Mouse (Mus musculus): ENCODE data around the gene Dlst.

Gene Dlst

DNA sequence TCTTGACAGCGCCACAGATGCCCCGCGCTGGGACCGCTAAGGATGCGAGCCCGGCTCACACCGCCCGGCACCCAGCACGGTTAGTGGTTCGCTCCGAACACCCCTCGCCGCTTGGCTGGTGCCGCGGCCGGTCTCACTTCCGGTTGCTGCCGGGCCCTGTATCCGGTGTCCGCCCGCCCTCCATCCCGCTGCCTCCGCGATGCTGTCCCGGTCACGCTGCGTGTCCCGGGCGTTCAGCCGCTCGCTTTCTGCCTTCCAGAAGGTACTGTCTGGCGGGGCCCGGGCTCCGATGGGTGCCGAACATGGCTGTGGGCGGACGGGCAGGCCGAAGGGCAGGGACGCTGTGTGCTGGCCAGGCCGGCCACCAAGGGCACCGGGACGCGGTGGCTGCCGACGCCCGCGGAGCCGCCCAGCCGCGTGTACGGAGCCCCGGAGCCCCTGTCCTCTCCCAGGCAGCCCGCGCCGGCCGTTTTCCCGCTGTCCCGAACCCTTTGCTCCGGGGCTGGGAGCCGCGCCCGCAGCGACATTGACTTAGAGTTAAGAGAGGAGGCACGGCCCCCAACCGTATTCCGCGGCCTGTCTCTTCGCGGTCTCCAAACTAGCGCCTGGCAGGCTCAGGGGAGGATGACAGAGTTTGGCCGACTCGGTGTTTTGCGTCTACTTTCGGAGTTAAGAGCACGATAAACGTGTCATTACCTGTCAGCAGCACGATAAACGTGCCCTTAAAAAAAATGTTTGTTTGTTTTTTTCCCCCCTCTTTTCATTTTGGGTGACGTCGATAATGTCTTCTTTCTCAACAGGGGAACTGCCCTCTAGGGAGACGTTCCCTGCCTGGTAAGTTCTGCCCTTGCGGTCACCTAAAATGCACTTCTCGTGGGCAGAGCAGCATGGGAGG, at the start of gene Dlst, which contains the start of gene Prox2:
Gene Dlst, plus strand, starts transcription at position 136 of the 895 bp plus-strand sequence.
Gene Prox2, minus strand, starts transcription at position 62 of the 895 bp plus-strand sequence.
- peak; percentile 93 for DNase-seq

DNA sequence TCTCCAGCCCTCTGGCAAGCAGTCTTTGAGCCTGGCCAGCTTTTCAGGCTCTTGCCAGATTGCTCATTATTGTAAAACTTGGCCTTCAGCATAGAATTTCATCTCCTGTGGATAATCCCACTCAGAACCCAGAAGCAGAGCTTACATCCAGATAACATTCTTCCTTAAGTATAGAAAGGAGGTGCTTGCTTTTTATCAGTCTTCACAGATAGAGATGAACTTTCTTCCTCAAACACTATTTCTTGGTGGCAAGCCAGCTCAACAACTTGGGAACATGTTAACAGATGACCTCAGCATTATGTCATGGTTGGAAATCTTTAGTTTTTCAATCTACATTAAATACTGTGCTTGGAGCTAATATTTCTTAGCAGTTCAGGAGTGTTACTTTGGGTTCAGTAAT, 39.6 kb upstream of the Dlst start:
- no peak for DNase-seq

DNA sequence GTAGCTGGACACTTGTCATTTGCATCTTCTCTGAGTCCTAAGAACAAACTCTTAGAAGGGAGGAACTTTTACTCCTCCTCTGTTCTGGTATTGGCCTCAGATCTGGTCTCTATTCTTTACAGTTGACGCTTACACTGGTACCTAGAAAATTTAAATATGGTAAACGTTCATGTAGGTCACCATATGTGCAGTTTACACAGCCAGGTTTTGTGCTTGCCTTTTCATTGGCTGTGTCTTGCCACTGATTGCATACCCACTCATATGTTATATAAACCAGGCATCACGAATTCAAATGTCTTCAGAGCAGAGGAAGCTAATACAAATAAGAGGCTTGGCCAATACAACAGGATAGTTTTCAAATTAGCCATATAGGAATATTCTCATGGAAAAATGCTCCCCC, 33.5 kb upstream of the Dlst start:
- no peak for DNase-seq

DNA sequence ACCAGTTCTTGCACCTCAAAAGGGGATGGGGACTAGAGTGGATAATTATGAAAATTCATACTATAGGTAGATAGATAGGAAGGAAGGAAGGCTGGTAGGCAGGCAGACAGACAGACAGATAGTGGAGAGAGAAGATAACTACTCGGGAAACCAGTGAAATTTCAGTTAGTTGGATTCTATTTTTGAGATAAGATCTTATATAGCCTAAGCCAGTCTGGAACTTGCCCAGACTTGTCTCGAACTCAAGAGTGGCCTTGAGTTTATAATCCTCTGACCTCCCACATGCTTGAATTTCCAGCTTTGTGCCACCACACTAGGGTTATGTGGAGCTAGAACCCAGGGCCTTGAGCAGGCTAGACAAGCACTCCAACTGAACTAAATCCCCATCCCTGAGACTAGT, 26.4 kb upstream of the Dlst start:
- DNase-seq, result no peak

DNA sequence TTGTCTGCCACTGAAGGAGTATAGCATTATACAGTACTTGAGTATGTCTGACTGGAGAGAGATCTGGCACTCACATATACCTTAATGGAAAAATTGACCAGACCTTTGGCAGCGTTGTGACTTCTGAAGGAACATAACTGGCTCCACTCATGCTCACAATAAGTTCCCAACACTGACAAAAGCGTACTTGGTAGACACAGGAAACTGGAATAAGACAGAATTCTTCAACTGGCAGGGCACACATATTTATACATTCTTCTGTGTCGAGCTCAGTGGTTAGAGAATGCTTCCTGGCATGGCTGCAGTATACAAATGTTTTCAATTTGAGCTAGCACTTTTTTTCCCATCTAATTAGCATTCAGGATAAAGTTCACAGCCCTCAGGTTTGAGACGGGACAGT, 25.7 kb upstream of the Dlst start:
- no peak for DNase-seq

DNA sequence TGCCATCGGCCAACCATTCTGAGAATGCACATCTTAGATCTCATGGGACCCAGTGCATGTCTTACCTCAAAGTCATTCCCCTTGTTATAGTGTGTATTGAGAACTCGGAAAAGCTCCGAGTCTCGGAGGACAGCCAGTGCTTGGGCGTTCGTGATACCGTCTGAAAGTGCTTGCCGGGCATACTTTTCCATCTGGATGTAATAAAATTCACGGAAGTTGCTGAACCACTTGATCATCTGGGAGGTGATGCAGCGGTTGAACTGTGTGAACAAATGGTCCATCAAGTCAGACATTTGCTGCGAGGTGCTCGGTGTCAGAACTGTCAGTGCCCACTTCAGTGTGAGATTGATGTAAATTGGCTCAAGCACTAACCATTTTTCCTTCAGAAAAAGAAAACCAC, 22.8 kb upstream of the Dlst start:
- DNase-seq, result no peak

DNA sequence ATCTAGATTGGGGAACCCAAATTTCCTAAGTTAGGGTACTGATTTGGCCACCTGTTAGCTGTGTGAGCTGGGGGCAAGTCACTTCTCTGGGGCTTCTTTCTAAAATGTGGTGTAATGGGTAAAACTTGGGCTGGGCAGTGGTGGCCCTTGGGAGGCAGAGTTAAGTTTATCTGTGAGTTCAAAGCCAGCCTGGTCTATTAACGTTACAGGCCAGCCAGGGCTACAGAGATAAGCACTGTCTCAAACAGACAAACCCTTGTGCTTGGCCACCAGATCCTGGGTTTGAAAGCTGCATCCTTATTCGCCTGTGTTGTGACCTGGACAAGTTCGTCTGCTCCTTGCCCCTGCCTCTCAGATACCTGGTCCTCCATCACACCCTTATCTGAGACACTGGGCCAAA, 19.4 kb upstream of the Dlst start:
- no peak for DNase-seq

DNA sequence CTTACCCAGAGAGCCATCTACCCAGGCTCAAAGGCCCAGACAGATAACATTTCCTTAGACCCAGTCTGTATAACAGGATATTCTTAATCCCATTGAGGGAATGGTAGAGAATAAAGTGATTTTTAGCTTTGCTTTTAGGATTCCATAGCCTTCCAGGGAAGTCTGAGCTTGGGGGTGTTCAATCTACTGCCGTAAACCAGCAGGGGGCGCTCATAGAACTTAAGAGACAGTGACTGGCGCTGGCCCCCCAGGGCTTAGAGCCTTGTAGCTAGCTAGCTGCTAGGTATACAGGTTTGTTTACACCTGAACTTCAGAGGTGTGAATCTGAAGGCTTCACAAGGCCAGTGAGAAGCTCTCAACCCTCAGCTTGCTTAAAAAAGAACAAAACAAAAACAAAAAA, 18.4 kb upstream of the Dlst start:
- DNase-seq, result peak; percentile 72 to 79

DNA sequence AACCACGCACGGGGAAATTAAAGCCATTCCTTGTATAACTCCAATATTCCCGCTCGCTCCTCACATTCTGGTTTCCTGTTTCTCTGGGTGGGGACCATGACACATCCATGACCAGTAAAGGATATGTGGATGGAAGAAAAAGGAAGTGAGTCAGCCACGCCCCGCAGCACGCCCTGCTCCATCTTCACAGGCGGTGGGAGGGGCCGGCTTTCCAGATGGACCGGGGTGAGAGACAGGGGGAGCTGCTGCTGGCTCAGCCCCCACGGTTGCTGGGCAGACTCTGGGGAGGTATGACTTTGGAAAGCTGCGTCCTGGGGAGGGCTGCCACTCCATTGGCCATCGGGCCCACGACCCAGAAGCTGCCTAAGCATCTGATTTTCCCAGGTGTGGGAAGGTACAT, 16.6 kb upstream of the Dlst start:
- DNase-seq, result no peak

DNA sequence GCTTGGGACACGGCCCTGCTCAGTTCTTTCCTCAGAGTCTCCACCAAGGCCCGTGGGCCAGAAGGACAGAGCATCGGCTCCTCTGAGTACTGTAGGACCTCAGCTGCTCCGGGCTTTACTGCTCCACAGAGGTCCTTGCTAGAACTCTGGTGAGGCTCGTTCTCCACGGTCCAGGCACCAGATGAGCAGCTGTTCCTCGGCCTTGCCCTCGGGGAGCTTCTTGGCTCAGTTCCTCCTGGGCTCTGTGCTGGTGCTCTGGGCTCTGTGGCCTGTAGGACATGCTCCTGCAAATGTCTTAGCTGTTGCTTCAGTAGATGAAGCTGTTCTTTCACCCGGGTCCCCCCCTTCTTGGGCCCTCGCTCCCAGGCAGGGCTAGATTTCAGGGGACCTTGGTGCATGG, 15.9 kb upstream of the Dlst start:
- no peak for DNase-seq

DNA sequence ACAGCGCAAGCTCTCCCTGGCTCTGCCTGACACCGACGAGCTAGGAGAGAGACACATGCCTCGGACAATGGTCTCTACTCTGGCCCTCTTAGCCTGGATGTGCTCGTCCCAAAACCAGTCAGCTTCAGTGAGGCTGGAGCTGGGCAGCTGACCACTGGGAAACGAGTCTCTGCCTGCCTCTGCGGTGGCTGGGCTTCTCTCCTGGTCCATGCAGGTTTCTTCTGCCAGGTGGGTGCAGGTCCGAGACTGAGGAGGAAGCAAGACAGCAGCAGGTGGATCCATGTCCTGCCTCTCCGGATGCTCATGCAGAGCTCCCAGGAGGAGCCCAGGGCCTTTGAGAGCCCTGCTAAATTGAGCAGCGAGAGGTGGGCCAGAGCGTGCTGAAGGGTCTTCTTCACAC, 15.5 kb upstream of the Dlst start:
- no peak for DNase-seq

DNA sequence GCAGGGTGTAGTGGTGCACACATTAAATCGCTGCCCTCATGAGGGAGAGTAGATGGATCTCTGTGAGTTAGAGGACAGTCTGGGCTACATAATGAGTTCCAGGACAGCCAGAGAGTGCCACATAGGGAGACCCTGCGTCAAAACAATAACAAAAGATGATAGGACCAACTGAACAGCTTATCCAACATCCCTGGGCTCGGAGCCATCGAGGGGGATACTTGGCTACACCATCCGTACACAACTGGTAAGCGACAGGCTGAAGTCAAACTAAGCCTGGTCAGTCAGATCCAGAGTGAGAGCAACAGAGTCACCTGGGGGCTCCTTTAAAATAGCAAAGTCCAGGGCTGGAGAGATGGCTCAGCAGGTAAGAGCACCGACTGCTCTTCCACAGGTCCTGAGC, 14.8 kb upstream of the Dlst start:
- no peak for DNase-seq

DNA sequence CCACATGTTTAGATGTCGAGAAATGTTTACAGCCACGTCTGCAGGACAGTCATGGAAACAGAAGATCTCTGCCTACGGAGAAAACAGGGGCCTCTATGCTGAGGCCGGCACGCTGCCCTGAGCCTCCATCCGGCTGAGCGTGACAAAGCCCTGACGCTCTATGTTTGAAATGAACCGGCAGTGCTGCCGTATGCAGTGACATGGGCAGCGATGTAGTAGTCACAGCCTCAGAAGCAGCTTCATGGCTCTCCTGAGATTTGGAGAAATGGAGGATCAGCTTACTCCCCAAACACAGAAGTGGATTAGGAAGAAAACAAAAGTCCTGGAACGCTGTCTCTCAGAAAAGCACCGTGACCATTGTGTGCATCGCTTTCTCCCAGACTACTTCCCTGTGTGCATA, 9.6 kb upstream of the Dlst start:
- DNase-seq, result no peak

DNA sequence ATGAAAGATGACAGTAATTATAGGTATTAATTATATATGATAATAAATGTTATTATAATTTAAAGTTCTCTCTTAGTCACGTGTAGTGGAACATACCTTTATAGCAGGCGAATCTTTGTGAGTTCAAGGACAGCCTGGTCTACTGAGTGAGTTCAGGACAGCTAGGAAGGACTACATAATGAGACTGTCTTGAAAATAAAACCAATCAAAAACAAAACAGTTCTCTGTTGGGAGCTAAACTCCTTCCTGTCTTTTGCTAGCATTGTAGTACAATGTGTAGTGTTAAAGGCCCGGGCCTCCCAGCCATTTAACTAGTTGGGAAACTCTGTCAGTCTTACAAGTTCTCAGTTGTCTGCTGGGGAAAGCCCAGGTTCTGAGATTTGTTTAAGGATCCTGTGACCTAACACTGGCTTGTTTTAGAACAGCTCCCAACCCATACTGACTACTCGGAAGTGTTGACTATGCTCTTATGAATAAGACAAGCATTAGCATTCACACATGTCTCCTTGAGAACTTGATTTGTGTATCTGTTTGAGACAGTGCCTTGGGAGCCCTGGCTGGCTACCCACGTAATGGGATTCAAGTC, 9.0 kb upstream of the Dlst start:
- no peak for DNase-seq

DNA sequence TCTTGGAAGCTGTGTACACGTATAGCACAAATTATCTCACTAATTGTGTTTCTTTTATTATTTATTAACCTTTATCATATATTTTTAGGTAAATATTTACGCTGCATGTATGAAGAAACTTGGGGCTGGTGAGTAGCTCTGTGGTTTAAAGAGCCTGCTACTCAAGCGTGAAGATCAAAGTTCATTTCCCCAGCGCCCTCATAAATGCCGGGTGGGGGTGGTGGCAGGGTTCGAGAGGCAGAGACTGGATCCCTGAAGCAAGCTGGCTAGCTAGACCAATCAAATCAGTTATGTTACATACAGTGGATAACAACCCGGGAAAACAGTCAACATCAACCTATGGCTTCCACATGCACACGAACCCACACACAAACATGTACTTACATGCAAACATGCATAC, 7.5 kb upstream of the Dlst start:
- no peak for DNase-seq

DNA sequence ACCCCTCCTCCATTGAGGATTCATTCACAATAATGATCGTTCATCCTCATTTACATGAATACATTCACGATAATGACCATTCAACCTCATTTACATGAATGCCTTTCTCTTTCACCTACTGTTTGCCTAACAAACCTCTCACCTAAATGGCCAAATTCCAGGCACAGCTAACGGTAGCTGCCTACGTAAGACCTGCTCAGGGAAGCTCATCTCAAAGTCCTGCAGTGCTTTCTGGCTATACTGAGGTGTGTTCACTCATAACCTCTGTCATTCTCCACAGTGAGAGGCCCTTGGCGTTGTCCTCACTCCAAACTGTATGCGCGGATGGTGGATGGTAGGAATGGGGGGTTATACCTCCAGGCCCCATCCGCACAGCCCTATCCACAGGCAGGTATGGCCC, 5.8 kb upstream of the Dlst start:
- DNase-seq, result no peak

DNA sequence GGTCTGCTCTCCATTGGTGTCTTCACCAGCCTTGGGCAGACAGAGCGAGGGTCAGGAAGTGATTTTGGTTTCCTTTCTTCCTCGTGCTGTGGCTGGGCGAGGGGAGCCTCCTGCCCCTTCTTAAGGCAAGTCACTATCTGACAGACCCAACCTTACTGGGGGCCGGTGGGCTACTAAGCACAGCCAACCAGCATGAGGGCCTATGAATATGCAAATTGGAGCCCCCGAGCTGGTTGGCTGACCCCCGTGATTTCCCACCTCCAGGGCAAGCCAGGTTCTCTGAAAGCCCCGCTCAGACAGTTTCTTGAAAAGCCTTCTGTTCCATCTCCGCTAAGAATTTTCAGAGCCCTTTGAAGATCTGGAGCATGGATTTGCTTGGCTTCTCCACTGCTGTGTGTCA, 4.3 kb upstream of the Dlst start:
- DNase-seq, result no peak

DNA sequence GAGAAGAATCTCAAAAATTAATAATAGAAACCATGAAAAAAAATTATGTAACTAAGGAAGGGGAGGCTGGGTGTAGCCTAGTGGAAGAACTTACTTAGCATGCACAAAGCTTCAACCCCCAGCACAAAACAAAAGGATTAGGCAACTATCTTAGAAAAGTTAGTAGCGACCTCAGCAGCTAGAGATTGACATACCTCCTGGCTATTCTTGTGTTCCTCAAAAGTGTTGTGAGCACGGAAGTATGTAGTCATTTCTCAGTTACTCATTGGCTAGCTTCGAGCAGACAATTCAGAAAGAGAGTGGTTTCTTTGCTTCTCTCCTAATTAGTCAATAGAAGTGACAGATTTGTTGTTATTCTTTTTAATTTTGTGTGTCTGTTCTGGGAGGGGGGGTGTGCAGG, 2.0 kb upstream of the Dlst start:
- no peak for DNase-seq

DNA sequence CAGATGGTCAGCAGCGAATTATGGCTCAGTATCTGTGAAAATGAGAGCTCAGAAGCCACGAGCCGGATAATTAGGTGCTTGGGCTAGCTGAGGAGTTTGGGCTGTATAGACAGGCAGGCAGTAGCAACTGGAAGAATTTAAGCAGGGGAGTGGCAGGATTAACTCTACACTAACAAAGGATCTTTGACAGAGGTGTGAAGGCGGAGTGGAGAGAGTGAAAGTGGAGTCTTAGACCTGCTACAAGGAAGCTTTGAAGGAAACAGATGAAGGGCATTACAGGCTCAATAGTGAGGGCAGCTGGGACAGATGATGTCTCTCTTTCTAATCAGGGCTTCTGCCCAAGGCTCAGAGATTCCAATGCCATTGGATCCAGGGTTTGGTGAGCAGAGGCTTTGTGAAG, 1.2 kb upstream of the Dlst start:
- DNase-seq, result no peak

DNA sequence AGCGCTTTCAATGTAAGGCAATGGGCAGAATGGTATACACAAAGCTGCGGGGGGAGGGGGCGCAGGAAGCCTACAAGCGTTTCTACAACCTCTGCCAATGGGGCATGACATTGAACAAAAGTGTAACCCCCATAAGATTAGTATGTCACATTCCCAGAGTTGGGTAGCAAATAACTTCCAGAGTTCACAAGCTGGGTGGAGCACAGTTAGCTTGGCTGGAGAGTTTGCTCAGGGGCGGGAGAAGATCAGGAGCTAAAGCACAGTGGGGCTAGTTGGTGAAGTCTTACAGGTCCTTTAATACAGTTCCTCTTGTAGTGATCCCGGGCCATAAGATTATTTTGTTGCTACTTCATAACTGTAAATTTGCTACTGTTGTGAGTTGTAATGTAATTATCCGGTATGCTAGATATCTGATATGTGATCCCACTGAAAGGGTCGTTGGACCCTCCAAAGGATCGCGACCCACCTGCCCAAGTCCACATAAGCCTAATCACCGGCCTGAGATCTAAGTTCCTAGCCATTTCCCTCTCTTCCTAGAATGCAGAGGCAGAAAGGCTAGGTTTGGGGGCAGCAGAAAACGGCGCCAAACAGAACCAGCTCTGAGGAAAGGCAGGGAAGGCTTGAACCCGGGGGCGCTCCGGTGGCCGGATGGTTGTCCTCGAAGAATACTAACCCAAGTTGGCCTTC, 479 bp upstream of the Dlst start:
- no peak for DNase-seq

DNA sequence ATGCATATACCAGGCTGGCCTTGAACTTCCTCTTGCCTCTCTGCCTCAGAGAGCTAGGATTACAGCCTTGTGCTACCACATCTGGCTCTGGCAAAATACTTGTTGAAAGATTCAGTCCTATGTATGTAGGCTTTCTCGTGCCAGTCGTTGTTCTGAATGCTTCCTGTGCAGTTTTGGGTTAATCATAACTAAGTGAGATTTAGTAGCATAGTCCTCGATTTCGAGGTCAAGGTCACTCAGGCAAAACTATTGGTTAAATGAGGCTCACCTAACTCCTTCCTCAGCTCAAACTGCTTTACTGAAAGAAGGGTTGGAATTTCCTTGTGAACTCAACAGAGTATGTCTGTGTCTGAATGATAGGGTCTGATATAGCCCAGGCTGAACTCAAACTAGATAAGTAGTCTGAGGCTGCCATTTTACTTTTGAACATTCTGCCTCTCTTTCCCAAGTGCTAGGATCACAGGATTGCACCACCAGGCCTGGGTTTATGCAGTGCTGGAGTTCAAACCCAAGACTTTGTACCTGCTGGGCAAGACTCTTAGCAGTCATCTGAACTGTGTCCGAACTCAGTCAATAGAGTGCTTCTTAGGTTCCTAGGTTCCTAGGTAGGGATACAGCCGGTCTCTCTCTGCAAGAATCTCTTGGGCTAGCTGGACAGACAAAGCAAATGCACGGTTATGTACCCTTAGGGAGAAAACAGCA, 2.1 kb downstream of the Dlst start:
- DNase-seq, result no peak

DNA sequence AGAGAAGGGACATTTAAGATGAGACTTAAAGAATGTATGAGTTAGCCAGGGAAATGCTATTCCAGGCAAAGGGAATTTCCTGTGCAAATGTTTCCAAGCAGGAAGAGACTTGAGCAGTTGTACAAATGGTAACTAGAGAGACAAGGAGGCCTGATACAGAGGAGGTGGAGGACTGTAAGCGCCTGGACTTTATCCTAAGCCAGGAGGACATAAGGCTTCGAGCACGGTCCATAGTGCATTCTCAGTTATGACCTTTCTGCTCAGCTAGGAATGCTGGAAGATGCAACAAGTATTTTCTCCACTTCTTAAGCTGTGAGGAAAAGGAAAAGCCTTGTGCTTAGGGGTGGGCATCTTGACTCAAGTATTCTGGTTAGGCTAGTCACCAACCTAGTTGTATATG, 2.7 kb downstream of the Dlst start:
- DNase-seq, result no peak

DNA sequence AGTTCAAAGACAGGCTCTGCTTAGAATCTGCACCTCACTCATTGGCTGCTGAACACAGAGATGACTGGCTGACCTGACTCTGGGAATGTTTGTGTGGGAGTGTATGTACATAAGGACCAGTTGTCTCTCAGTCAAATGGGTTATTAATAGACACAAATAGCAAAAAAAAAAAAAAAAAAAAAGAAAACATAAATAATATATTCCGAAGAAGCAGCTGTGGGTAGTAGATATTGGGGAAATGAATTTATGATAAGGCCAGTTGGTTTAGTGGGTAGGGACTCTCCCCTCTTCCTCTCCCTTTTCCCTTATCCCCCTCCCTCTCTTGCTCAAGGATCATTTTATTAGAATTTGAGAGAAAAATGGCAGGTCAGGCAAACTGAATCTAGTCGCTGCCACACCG, 3.3 kb downstream of the Dlst start:
- no peak for DNase-seq

All from cerebellum, postnatal 36 days (tissue).